Mouse (Mus musculus): Measurements from ENCODE around the gene Rab3a. TPM values are rescaled to one million over a fixed set of nuclear protein-coding genes. Genes with fewer than 3 reads are reported as not detected.

The Rab3a gene
- total RNA-seq, 1 experiment from 2014 or later: 2.5 TPM

- ATAC-seq (replicated peaks; ENCODE audit: insufficient number of reproducible peaks, low FRiP score, low TSS enrichment, poor library complexity, severe bottlenecking): no peak
These were observed 16.8 kb upstream of the Rab3a start for GRCm38 (mm10) chr8:70737705-70738104.

GRCm38 (mm10) chr8:70738211-70738610, 16.3 kb upstream of the Rab3a start:
- no peak for ATAC-seq (replicated peaks; ENCODE audit: insufficient number of reproducible peaks, low FRiP score, low TSS enrichment, poor library complexity, severe bottlenecking)

GRCm38 (mm10) chr8:70741661-70742060, 12.8 kb upstream of the Rab3a start:
- ATAC-seq (replicated peaks; ENCODE audit: insufficient number of reproducible peaks, low FRiP score, low TSS enrichment, poor library complexity, severe bottlenecking): no peak

- no peak for ATAC-seq (replicated peaks; ENCODE audit: insufficient number of reproducible peaks, low FRiP score, low TSS enrichment, poor library complexity, severe bottlenecking)
These were observed 12.3 kb upstream of the Rab3a start for GRCm38 (mm10) chr8:70742176-70742575.

GRCm38 (mm10) chr8:70742981-70743655, 11.4 kb upstream of the Rab3a start:
- ATAC-seq (replicated peaks; ENCODE audit: insufficient number of reproducible peaks, low FRiP score, low TSS enrichment, poor library complexity, severe bottlenecking): no peak

GRCm38 (mm10) chr8:70743656-70744590, 10.6 kb upstream of the Rab3a start:
- ATAC-seq (replicated peaks; ENCODE audit: insufficient number of reproducible peaks, low FRiP score, low TSS enrichment, poor library complexity, severe bottlenecking): no peak

DNA sequence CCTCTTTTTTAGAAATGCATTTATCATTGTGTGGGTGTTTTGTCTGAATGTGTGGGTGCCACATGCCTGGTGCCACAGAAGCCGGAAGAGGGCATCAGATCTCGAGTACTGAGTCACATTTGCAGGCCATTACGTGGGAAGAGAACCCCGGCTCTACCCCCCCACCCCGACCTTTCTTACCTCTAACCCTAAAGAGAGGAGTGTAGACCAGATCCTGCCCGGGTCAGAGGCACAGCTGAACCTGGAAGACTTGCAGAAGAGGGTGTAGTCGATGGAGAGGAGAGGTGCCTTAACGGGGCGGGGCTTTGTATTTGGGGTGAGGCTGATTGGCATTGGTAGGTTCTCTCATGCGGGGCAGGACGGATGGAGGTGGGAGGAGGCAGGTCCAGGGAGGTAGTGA, 9.7 kb upstream of the Rab3a start:
- no peak for ATAC-seq (replicated peaks; ENCODE audit: insufficient number of reproducible peaks, low FRiP score, low TSS enrichment, poor library complexity, severe bottlenecking)

DNA sequence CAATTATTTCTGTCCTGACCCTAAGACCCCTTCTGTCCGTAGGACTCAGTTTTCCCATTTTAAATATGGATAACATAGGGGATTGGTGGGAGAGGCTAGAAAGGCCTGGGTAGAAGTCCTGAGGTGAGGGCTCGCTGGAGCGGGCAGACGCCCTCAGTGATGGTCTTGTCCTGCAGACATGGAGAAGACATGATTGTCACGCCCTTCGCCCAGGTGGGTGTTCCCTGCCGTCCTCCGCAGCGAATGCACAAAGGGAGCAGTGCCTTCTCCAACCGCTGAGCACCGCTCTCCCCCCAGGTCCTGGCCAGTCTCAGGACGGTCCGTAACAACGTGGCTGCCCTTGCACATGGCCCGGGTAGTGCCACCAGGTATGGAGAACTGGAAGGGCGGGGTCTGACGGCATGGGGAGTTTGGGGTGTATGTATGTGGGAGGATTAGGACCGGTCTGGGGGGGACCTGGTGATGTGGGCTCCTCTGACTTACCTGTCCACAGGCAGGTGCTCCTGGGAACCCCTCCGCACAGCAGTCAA, 8.7 kb upstream of the Rab3a start:
- ATAC-seq (replicated peaks; ENCODE audit: insufficient number of reproducible peaks, low FRiP score, low TSS enrichment, poor library complexity, severe bottlenecking): no peak

- no peak for ATAC-seq (replicated peaks; ENCODE audit: insufficient number of reproducible peaks, low FRiP score, low TSS enrichment, poor library complexity, severe bottlenecking)
These were observed 7.8 kb upstream of the Rab3a start for GRCm38 (mm10) chr8:70746676-70747075.

- ATAC-seq (replicated peaks; ENCODE audit: insufficient number of reproducible peaks, low FRiP score, low TSS enrichment, poor library complexity, severe bottlenecking): no peak
These were observed 7.1 kb upstream of the Rab3a start for GRCm38 (mm10) chr8:70747211-70747890.

DNA sequence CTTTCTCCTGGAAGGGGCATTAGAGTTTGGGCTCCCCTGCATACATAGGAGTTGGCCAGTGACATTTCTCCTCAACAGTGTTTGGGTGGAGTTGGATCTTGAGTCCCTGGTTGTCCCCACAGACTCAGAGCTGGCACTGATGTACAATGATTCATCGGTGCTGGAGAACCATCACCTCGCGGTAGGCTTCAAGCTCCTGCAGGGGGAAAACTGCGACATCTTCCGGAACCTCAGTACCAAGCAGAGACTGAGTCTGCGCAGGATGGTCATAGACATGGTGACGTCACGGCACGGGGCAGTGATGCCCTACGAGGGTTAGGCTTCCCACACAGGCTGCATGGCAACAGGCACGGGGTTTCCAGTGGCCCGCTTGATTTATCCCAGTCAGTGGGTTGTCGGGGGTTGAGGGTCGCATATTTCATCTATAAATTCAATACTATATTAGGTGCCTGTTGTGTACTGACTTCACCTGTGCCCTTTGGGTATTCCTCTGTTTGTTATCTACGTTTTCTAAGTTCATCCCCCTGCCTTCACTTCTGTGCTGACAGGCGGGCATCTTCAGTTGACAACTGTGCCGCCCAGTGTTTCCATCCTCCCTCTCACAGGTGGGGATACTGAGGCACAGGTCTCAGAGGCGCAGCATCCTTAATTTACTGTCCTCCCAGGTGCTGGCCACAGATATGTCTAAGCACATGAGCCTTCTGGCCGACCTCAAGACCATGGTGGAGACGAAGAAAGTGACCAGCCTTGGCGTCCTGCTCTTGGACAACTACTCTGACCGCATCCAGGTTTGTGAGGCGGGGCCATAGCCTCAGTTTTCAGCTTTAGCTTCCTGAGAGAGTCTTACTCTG, 6.0 kb upstream of the Rab3a start:
- ATAC-seq (replicated peaks; ENCODE audit: insufficient number of reproducible peaks, low FRiP score, low TSS enrichment, poor library complexity, severe bottlenecking): no peak

- no peak for ATAC-seq (replicated peaks; ENCODE audit: insufficient number of reproducible peaks, low FRiP score, low TSS enrichment, poor library complexity, severe bottlenecking)
These were observed 5.3 kb upstream of the Rab3a start for GRCm38 (mm10) chr8:70749097-70749674.

DNA sequence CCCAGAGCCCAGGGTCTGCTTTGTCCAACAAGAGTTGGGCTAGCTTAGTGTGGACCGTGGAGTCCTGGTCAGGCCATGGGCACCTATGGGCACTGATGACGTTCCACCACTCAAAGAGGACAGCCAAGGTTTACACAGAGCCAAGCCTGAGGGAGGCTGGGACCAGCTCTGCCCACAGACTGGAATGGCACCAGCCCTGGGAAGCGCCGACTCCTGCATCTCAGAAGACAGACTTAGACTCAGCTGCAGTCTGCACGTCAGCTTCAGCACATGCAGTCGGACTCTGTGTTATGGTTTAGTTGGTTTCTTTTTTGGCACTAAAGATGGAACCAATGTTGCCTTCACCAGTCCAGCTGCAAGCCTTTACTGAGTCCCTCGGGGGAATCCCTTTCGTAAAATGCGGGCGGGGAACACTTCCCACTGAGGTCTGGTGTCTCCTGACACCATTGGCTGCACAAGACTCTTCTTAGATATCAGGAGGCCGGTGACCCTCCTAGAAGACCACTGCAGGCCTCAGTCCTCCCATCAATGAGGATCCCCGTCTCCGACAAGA, 4.3 kb upstream of the Rab3a start:
- ATAC-seq (replicated peaks; ENCODE audit: insufficient number of reproducible peaks, low FRiP score, low TSS enrichment, poor library complexity, severe bottlenecking): no peak

DNA sequence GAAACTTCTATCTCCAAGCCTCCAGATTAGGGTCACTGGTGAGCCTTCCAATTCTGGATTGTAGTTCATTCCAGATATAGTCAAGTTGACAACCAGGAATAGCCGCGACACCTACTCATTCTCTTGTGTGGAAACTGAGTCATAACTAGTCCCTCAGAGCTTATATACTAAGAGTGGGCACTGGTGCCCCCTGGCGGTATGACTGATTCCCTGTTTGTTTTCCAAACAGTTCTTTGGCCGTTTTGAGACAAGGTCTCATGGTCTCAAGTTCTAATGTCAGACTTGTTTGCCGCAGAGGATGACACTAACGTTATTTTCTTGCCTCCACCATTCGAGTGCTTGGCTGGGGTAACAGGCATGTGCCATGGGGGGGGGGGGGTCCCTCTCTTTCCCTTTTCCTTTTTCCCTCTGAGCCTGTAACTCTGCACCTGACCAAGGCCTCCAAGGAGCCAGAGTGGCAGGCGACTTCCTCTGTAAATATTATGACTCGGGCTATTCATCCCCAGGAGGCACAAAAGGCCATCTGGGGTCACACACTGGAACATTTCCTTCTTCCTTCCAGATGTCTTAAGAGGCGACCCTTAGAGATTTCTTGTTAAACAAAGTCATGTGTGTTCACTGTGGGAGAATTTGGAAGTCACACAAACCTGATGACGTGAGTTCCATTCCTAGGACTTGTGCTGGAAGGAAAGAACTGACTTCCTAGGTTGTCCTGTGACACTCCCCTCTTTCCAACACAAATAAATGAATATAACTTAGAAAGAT, 2.3 kb upstream of the Rab3a start:
- ATAC-seq (replicated peaks; ENCODE audit: insufficient number of reproducible peaks, low FRiP score, low TSS enrichment, poor library complexity, severe bottlenecking): no peak

- no peak; the same call in 1 of the 2 replicates for ATAC-seq (replicated peaks; ENCODE audit: insufficient number of reproducible peaks, low FRiP score, low TSS enrichment, poor library complexity, severe bottlenecking)
These were observed 1.3 kb upstream of the Rab3a start for GRCm38 (mm10) chr8:70753151-70753550.

- ATAC-seq (replicated peaks; ENCODE audit: insufficient number of reproducible peaks, low FRiP score, low TSS enrichment, poor library complexity, severe bottlenecking): 0 out of 2 replicates have a peak, but pooled peaks have one; percentile 4
These were observed 587 bp downstream of the Rab3a start for GRCm38 (mm10) chr8:70754871-70755660.

All from monocyte, adult 5-6 weeks (primary cell).